Mouse (Mus musculus) liver, postnatal 0 days (tissue): ENCODE data around the gene Esrrg. TPM values are rescaled to one million over a fixed set of nuclear protein-coding genes. Genes with fewer than 3 reads are reported as not detected.

Source experiments
- ATAC-seq: fragments of 200-750 bp; cut with Nextera tagmentation; 2 replicates; pipeline ENCODE4 v1.8.0; 2017; ENCODE audit warnings: mild to moderate bottlenecking, moderate library complexity
- DNase-seq: peaks from one replicate; pipeline ENCODE4 v3.0.0-alpha.2; 2016
- H3K27ac ChIP-seq: fragments of 300-500 bp; sonication (generic); 2 replicates; pipeline ENCODE4 v1.5.1; 2014; ENCODE audit warnings: antibody characterized with exemption, moderate library complexity, mild to moderate bottlenecking, low read depth
- H3K27me3 ChIP-seq: fragments of 300-500 bp; sonication (generic); 2 replicates; pipeline ENCODE4 v1.6.1; 2014; ENCODE audit warnings: low read length, control low read depth, mixed read lengths; ENCODE audit not compliant: insufficient read depth
- H3K36me3 ChIP-seq: fragments of 300-500 bp; sonication (generic); replicated peaks from 2 replicates; pipeline ENCODE4 v1.6.1; 2014; ENCODE audit warnings: mild to moderate bottlenecking, control low read depth, low read length, moderate library complexity, mixed read lengths; ENCODE audit not compliant: insufficient read depth
- H3K4me1 ChIP-seq: fragments of 300-500 bp; sonication (generic); 2 replicates; pipeline ENCODE4 v1.6.1; 2014; ENCODE audit warnings: antibody characterized with exemption, mild to moderate bottlenecking, control low read depth; ENCODE audit not compliant: insufficient read depth
- H3K4me2 ChIP-seq: fragments of 300-500 bp; sonication (generic); 2 replicates; pipeline ENCODE4 v1.6.1; 2014; ENCODE audit warnings: low read depth, mild to moderate bottlenecking, low read length, moderate library complexity, mixed read lengths
- H3K4me3 ChIP-seq: fragments of 300-500 bp; sonication (generic); 2 replicates; pipeline ENCODE4 v1.5.1; 2014; ENCODE audit warnings: low read depth, low read length
- H3K9ac ChIP-seq: fragments of 300-500 bp; sonication (generic); replicated peaks from 2 replicates; pipeline ENCODE4 v1.6.1; 2014; ENCODE audit warnings: mild to moderate bottlenecking, moderate library complexity
- H3K9me3 ChIP-seq: fragments of 300-500 bp; sonication (generic); 2 replicates; pipeline ENCODE4 v1.6.1; 2016; ENCODE audit warnings: mild to moderate bottlenecking, control low read depth, low read length, mixed read lengths
- CTCF ChIP-seq: sonication (generic); IDR thresholded peaks from 2 replicates; pipeline ENCODE4 v1.5.1; 2016; ENCODE audit warnings: antibody characterized with exemption, low read depth
- EP300 ChIP-seq: IDR thresholded peaks from 2 replicates; pipeline ENCODE4 v1.6.1; 2016; ENCODE audit warnings: antibody characterized with exemption, low read depth, mild to moderate bottlenecking
- WGBS: fragments of 180-500 bp; shearing (Covaris S2); extraction: QIAGEN DNeasy Blood & Tissue Kit; methylation state at CpG from one replicate; pipeline ENCODE4 v1.1.7; 2014; ENCODE audit not compliant: insufficient replicate concordance; 5-methylcytosine and 5-hydroxymethylcytosine counted together
- polyA plus RNA-seq: library from polyadenylated mRNA; unstranded; fragments of >200 nt; fragmentation: Nextera tagmentation; extraction: Ambion mirVana; gene quantifications from 2 replicates; pipeline ENCODE4 v1.2.1, GENCODE M21; 2015

The Esrrg gene
- polyA plus RNA-seq, 1 experiment from 2014 or later: 0.11 TPM

DNA sequence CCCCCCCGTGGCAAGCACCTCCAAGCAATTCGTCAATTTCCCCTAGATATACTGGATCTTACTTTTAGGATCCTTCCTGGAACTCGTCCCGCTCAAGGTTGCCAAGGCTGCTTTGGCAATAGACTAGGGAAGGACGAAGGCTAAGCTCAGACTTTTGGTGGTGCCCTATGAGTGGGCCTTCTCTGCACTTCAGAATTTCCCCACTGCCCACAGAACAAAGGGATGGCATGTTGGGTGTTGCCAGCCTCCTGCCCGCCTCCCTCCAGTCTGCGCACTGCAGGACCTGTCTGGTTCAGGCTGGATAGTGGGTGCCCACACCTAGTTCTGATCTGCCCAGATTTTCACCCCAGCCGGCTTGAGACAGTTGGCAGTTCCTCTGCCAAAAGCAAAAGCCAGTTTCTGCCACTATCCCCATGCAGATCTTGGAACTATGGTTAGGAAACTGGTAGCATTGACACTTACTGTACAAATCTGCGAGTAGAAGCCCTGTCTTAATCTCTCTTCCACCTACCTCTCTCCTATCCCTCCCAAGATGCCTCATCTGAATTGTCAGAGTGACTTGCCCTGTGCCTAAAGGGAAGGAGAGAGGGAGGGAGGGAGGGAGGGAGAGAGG lies 1.9 kb downstream of the Esrrg start:
- Histone ChIP-seq H3K4me2 (no peak overlapping the region), H3K36me3 (no peaks in the 10 kb centered on the region), H3K27me3 (peaks cover 57% of the 10 kb centered on the region), H3K27ac (no peak overlapping the region), H3K9ac (no peak overlapping the region), H3K4me1 (no peaks in the 10 kb centered on the region; the same call in none of the 2 replicates), H3K4me3 (no peak overlapping the region), H3K9me3 (no peaks in the 10 kb centered on the region)
- 38% methylated on average over 8 of the region's 9 CpGs for WGBS
- no peak for ATAC-seq
- no peak for DNase-seq
- no peak for TF ChIP-seq CTCF
- TF ChIP-seq EP300: no peak

DNA sequence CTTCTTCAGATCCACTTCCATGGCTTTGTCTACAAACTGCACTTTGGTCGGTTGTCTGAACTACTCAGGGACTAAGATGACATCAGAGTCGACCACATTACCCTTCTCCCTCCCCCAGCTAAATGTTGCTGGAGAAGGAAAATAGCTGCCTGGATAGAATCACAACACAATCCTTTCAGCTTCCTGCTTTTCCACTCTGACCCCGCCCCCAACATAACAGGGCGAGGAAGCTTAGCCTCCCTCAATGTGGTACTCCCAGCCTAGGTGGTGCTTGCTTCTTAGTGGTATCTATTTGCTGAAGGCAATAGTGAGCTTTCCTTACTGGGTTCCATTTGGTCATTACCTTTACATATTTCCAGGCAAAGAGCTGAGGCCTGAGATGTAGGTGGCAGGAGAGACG lies 3.3 kb downstream of the Esrrg start:
- no peak for TF ChIP-seq CTCF
- no peak for TF ChIP-seq EP300
- 36% methylated on average over 5 of the region's 5 CpGs for WGBS
- Histone ChIP-seq H3K9ac (no peak overlapping the region), H3K4me1 (no peaks in the 10 kb centered on the region; the same call in none of the 2 replicates), H3K27me3 (peaks cover 43% of the 10 kb centered on the region), H3K9me3 (no peaks in the 10 kb centered on the region), H3K27ac (no peak overlapping the region), H3K4me3 (no peak overlapping the region), H3K36me3 (no peaks in the 10 kb centered on the region), H3K4me2 (no peak overlapping the region)
- DNase-seq (no peak), ATAC-seq (no peak)

DNA sequence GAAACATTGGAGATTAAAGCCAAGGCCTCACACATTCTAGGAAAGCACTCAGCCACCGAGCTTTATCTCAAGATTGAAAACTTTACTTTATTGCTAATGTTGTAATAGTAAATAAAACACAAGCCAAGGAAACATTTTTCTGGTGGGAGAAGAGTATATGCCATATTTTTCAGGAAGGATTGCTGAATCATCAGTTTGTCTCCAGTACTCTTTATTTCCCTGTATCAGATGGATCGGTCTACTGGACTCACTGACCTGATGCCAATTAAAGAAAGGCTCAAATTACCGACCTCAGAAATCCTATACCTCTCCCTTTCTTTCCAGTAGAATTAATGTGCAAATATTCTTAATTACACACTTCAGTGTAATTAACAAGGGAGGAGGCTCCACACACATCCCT lies 4.7 kb downstream of the Esrrg start:
- no peak overlapping the region for H3K27ac ChIP-seq
- 63% methylated on average over 3 of the region's 3 CpGs for WGBS
- H3K4me2 ChIP-seq: no peak overlapping the region
- no peak overlapping the region for H3K9ac ChIP-seq
- no peaks in the 10 kb centered on the region for H3K9me3 ChIP-seq
- H3K36me3 ChIP-seq: no peaks in the 10 kb centered on the region
- peaks cover 29% of the 10 kb centered on the region for H3K27me3 ChIP-seq
- no peak overlapping the region for H3K4me3 ChIP-seq
- ATAC-seq (no peak), DNase-seq (no peak)
- TF ChIP-seq EP300: no peak
- no peak for TF ChIP-seq CTCF
- H3K4me1 ChIP-seq: no peaks in the 10 kb centered on the region; the same call in 1 of the 2 replicates

DNA sequence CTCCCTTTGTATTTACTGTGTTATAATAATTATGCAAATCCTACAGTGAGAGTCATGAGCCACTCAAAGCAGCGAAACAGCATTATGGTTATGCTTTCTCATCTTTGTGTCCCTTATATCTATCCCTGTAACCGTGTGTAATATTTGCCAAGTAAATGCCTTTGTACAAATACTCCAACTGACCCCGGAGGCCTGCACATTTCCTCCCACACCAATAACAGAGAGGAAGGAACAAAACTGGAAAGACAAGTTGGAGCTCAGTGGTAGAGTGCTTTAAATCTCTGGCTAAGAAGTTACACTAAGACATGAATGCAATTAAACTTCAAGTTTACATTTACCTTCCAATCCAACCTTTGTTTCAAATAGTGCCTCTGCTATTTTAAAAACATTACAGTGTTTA lies 15.4 kb downstream of the Esrrg start:
- H3K27ac ChIP-seq: no peak overlapping the region
- ATAC-seq (no peak), DNase-seq (no peak)
- no peaks in the 10 kb centered on the region for H3K4me1 ChIP-seq
- H3K4me3 ChIP-seq: no peak overlapping the region
- H3K9ac ChIP-seq: no peak overlapping the region
- no peaks in the 10 kb centered on the region for H3K36me3 ChIP-seq
- no peak overlapping the region for H3K4me2 ChIP-seq
- H3K27me3 ChIP-seq: no peaks in the 10 kb centered on the region
- WGBS: 47% methylated on average over 3 of the region's 3 CpGs
- H3K9me3 ChIP-seq: no peaks in the 10 kb centered on the region
- TF ChIP-seq EP300 (no peak), CTCF (no peak)

DNA sequence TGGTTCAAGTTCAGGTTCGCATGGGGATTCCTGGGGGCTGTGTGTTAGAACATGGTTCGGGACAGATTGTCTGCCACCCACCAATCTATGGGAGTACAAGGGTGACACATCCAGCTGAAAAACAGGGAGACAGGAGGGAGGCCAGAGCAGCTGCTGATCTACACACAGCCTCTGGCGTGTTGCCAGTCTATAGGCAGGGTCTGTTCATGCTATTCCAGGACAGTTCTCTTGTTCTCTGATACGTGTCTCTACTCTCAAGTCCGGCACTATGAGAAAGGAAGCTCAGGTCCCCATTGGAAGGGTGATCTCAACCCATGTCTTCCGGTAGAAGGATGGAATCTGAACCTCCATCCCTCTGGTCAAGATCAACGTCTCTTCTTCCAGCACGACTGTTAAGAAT lies 21.8 kb downstream of the Esrrg start:
- Histone ChIP-seq H3K27ac (no peak overlapping the region), H3K4me1 (no peaks in the 10 kb centered on the region), H3K4me3 (no peak overlapping the region), H3K9me3 (no peaks in the 10 kb centered on the region), H3K4me2 (no peak overlapping the region), H3K36me3 (no peaks in the 10 kb centered on the region), H3K27me3 (no peaks in the 10 kb centered on the region), H3K9ac (no peak overlapping the region)
- TF ChIP-seq EP300: no peak
- no peak for TF ChIP-seq CTCF
- DNase-seq: no peak
- WGBS: 79% methylated on average over 8 of the region's 8 CpGs
- no peak for ATAC-seq

DNA sequence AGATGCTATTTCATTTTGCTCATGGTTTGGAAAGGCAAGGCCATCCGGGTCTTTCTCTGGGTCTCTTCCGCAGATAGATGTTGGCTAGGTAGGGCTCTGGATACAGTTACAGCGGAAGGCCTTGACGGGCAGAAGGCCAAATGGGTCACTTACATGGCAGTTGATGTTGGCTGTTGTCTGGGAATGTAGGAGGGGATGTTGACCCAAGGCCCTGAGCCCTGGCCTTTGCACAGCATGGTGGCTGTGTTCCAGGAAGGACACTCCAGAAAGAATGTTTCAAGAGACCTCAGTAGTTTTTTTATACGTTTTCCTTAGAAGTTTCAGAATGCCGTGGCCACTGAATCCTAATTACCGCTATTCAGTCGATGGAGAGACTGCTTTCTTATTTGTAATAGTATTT lies 22.9 kb downstream of the Esrrg start:
- H3K27ac ChIP-seq: no peak overlapping the region
- no peaks in the 10 kb centered on the region for H3K27me3 ChIP-seq
- H3K4me1 ChIP-seq: no peaks in the 10 kb centered on the region
- no peaks in the 10 kb centered on the region for H3K36me3 ChIP-seq
- DNase-seq (peak; percentile 61), ATAC-seq (peak; percentile 76)
- no peaks in the 10 kb centered on the region for H3K9me3 ChIP-seq
- TF ChIP-seq EP300 (no peak), CTCF (no peak)
- WGBS: 73% methylated on average over 8 of the region's 8 CpGs
- no peak overlapping the region for H3K4me2 ChIP-seq
- no peak overlapping the region for H3K4me3 ChIP-seq
- no peak overlapping the region for H3K9ac ChIP-seq

DNA sequence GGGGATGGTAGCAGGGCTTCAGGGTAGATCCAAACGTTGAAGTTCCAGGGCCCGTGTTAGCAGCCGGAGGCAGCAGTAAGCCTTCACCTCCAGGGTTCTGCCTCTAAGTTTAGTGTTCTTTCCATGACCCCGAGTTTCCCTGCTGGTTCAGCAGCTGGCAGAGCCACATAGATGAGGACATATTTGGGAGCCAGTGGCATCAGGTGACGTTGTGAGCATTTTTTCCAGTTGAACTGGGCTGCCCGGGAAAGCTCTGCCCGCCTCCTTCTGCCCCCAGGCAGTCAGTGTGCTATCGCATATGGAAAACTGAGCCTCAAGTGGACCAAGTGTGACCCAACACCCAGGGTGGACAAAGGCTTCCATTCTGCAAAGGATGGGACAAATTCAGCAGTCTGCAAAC lies 36.7 kb downstream of the Esrrg start:
- H3K4me3 ChIP-seq: no peak overlapping the region
- no peak for DNase-seq
- H3K4me1 ChIP-seq: no peaks in the 10 kb centered on the region
- 77% methylated on average over 8 of the region's 8 CpGs for WGBS
- no peaks in the 10 kb centered on the region for H3K27me3 ChIP-seq
- H3K9ac ChIP-seq: no peak overlapping the region
- H3K27ac ChIP-seq: no peak overlapping the region
- no peak overlapping the region for H3K4me2 ChIP-seq
- TF ChIP-seq CTCF (no peak), EP300 (no peak)
- ATAC-seq: no peak
- no peaks in the 10 kb centered on the region for H3K36me3 ChIP-seq
- H3K9me3 ChIP-seq: no peaks in the 10 kb centered on the region
